Mouse (Mus musculus) cerebellum, postnatal 4 days (tissue): Measurements from ENCODE around the gene Adam26a.
"Not testable (repeated sequence)": the region's sequence is repeated elsewhere in the genome, so short reads cannot be mapped to it uniquely, and the experiment has no call there.

Experiments
- DNase-seq, 2 experiments: peaks; one replicate each; pipeline ENCODE4 v3.0.0; 2022; ENCODE audit warnings: low spot score in 2 of 2, mixed read lengths in 1 of 2

Gene Adam26a

GRCm38 (mm10) chr8:43576607-43577006 is at the start of gene Adam26a:
TSS of gene Adam26a (minus strand) at chr8:43576707.
- not testable (repeated sequence) for DNase-seq

GRCm38 (mm10) chr8:43616046-43616445 is 39.5 kb upstream of the Adam26a start:
- DNase-seq = no peak

GRCm38 (mm10) chr8:43603657-43604056 is 27.1 kb upstream of the Adam26a start:
- not testable (repeated sequence) for DNase-seq

GRCm38 (mm10) chr8:43603166-43603565 is 26.7 kb upstream of the Adam26a start:
- not testable (repeated sequence) for DNase-seq

- DNase-seq = not testable (repeated sequence)
These were observed 48.5 kb downstream of the Adam26a start, which contains the start of gene Adam26b for GRCm38 (mm10) chr8:43528006-43528405. TSS of gene Adam26b (minus strand) at chr8:43528106.
